Mouse (Mus musculus) ES-Bruce4 (cell line): ENCODE measurements around the gene Ap3m1.

ENCODE experiments used
- CTCF ChIP-seq: IDR thresholded peaks from one replicate; pipeline ENCODE4 v1.8.1; 2011; ENCODE audit warnings: low read depth, low read length
- POLR2A ChIP-seq: IDR thresholded peaks from one replicate; pipeline ENCODE4 v1.8.1; 2011; ENCODE audit warnings: low read length; ENCODE audit not compliant: insufficient read depth

DNA sequence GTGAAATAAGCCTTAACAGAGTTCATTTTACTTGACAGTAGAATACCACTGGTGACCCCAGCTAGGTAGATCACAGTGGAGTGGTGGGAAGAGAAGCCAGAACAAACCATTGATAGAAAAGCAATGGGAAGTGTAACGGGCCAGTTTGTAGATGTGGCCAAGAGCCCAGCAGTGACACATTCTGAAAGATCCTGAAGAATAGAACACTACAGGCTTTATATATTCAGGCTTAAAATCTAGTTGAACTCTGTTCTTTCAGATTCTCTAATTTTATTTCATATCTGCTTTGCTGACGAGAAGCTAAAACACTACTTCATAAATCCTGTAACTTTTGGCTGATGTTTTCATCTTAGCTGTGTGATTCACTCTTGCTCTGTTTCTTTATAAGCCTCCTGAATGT lies 48.6 kb upstream of the Ap3m1 start:
- TF ChIP-seq CTCF (no peak), POLR2A (no peak)
